Mouse (Mus musculus) frontal cortex, postnatal 10 days (tissue): Measurements from ENCODE around the gene Arhgap15.
"Not testable (repeated sequence)": the region's sequence is repeated elsewhere in the genome, so short reads cannot be mapped to it uniquely, and the experiment has no call there.

ENCODE experiments used
- DNase-seq, 2 experiments: peaks; one replicate each; pipeline ENCODE4 v3.0.0; 2022; ENCODE audit warnings: low spot score in 2 of 2, mixed read lengths in 1 of 2

The Arhgap15 gene

DNA sequence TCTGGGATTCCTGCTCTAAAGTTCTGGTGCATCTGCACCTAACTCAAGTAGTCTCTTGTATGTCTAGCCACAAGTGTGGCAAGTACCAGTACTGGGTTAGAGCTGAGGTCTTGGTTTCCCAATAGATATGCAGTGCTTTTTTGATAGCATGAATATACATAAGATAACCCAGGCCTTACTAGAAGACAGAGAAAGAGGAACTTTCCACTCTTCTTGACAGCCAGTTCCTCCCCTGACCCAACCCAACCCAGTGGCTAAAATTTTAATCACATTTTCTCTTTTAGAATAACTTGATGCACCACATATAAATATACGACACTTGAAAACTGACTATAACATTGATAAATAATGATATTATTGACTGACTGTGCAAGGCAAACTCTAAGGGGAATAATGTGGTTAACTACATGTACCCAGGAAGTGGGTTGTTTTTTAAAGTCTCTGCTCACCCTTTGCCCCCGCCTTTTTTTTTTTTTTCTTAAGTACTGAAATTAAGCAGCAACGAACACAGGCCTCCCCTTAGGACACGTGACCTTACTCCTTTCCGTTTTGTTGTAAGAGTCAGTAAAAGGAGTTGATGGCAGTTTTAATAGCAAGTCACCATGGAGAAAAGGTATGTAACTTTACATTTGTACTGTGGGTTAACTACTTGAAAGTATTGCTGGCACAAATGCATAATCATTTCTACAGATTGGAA is at the start of gene Arhgap15:
Gene Arhgap15 (plus strand): TSS at position 538 of the 697 bp plus-strand sequence.
- no peak for DNase-seq

DNA sequence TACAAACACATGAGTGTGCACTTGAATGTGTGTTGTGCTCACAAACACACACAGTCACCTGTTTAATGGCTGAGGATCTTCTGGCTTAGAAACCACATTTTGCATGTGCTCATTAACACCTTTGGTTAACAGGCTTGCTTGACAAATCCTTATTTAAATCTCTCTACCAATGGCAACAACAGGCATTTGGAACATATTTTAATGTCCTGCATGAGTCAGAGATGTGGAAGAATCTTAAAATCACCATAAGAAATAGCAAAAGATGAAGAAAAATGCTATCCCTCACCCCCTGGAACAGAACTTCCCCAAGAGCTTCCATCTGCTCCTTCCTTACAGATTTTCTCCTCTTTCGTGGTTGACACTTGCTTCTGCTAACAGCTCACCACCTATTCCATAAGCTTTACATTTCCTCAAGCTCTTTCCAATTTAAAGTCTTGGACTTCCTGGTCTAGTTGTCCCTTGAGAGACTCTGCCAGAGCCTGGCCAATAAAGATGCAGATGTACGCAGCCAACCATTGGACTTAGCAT is 35.9 kb upstream of the Arhgap15 start:
- no peak for DNase-seq

DNA sequence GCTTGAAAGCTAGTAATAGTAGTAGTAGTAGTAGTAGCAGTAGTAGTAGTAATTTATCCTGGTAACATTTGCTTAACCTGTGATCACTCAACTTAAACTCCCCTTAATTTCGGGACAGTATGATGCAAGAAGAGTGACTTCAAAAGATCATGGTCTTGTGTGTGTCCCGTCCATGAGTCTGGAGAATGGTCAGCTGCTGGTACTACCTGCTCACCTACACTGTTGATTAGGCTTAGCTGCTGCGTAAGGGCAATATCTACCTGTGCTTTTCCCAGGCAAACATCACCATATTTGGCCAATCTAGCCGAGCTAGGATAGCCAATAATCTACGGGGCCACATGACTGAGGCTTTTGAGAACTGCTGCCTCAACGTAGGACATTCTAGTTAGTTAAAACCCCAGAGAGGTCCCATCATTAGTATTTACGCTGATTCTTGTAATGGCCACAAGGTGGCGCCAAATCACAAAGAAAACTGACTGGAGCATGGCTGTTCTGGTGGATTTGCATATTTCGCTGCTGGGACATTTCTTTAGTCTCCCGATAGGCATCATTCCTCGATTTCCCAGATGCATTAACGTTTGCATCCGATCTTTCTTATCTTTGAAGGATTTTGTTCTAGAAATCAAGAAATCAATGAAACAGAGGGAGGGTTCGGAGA is 26.0 kb upstream of the Arhgap15 start:
- peak; percentile 54 to 66 for DNase-seq

DNA sequence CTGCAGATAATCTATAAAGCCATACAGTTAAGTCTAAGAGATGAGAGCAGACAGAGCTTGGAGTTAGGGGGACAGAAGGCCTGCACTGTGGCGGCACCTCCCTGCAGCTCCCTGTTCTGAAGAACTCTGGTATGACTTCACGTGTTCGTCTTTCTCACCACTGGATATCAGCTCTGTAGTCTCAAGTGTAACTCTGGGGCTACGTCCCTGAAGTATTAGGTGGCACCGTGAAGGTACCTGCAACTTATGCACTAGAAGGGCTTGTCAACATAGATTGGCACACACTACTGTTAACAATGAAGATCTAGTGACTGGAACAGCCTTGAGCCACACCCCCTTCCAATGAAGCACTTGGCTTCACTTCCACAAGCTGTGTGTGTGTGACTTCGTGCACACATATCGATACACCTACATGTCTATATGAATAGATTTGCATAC is 25.5 kb upstream of the Arhgap15 start:
- no peak for DNase-seq

DNA sequence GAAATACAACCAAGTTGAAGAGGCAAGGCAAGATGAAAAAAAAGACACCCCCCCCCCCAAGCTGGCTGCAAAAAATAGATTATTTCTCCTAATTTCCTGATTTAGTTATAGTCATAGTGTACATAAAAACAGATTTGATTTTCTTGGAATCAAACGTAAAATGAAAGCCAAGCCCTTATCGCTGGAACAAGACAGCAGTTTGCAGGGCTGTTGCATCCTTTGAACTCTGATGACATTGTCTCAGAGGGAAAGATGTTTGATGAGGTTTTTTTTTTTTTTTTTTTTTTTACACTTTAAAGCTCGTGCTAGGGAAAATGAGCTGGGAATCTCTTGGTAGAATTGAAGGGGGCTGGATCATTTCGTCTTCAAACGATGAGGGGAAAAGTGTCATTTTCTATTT is 21.4 kb upstream of the Arhgap15 start:
- no peak for DNase-seq

DNA sequence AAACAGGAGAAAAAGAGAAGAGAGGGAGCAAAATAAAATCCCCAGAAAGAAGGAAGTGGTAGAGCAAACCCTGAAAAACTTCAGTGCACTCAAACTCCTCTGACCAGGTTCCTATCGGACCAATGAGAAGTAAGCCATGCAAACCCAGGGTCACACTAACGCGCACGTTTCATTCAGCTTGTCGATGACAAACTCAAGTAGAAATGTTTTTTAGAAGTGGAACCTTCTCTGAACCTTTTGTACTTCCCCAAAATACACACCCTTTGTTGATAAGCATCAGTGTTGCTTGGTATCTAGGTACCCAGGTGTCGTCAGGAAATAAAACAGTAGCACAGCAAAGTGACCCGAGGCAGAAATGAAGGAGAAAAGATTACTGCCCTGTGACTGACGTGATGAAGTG is 20.9 kb upstream of the Arhgap15 start:
- DNase-seq = no peak

DNA sequence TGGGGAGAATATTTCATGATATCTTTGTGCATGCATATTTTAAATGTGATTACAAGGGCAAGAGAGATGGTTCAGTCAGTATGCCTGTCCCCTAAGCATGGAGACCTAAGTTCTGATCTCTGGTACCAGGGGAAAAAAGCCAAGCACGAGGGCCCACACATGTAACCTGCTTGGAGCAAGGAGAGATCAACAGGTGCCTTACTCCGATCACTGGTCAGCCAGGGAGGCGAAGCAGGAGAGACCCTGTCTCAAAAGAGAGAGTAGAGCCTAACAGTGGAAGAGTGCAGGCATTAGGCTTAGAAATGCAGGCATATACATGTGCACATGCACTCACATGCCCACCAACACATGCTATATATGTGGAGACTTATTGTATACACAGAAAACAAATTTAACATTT is 19.8 kb upstream of the Arhgap15 start:
- no peak for DNase-seq

DNA sequence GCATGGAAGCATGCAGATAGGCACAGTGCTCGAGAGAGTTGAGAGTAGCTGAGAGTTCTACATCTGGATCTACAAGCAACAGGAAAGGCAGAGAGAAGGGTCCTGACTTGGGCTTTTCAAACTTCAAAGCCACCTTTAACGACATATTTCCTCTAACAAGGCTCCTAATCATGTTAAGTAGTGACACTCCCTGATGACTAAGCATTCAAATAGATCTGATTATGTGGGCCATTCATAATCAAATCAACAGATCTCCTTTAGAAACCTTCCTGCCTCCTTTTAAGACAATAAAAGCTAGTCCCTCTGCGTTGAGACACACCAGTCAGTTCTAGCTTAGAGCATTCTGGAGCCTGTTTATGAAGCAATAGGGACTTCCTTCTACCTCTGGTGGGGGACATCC is 16.2 kb upstream of the Arhgap15 start:
- no peak for DNase-seq

DNA sequence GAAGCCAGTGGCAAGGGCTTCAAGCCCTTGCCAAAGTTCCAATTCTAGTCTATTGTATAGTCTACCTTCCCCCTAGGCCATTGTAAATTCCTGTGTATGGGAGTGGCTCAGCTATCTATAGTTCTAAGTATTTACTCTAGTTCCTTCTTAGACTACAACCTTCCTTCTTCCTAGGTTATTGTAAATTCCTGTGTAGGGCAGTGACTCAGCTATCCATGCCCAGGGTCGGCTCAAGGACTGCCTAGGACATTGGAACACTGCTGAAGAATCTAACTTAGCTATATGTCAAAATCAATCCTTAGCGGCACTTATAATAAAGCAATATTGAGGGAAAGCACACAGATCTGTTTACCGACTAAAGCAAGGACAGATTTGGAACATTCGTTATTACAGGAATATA is 13.6 kb upstream of the Arhgap15 start:
- not testable (repeated sequence) for DNase-seq

DNA sequence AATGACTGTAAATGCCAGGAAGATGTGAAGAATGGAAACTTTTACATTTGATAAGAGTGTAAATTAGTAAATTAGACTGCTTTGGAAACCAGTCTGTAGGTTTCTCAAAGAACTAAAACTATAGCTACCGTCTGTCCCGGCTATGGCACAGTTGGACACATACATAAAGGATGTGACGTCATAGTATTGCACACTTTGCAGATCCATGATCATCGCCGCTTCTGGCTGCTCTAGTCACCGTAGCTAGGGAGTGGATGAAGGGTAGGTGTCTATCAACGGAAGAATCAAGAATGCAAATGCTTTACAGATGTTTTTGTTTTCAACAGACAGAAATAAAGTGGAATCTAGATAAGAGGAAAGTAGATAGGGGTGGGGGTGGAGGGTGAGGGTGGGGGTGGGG is 11.1 kb upstream of the Arhgap15 start:
- no peak for DNase-seq

DNA sequence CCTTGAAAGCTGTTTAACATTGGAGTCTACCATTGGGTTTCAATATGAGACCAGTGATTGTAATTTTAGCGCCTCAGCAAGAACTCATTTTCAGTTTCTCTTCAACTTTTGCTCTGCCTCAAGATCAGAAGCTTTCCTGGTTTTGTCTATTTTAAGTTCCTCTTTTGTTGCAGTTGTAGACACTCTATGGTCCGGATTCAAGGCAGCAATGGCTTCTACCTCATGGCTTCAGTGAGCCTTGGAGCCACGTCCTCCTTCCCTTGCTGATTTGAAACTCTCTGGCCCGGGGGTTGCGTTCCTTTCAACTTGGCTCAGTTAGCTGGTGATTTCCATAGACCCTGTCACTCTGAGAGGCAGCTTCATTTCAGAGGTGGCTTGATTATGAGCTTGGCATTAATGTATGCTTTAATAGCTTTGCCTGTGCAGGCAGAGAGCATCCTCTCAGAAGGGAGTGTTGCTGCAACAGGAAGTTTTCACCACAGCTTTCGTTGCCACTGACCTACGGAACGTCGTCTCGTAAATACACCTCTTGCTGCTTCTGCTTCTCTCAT is 10.0 kb upstream of the Arhgap15 start:
- DNase-seq = no peak

DNA sequence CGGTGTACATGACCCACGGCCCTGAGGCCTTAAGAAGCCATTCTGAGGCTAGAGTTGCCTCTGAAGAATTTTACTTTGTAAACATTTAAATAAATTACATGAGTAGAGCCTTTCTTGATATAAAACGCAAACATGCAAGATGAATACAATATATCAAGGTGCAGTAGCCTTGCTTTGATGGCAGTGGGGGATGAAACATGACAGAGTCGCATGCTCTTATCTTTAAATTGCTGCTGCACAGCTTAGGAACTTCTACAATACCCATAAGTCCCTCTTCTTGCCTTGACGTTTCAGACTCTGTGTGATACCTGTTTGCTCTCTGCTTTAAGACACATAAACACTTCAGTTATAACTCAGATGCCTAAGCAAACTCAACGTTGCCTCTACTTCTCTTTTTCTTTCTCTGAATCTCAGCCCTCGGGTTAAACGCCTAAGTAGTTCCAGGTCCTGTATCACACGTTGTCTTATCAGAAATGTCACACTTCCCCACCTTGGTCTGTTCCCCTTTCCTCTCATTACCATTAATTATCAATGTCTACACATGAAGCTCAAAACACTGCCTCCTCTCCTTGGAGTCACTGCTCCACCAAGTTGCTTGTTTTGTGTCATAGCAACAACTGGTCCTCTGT is 9.3 kb upstream of the Arhgap15 start:
- no peak for DNase-seq

DNA sequence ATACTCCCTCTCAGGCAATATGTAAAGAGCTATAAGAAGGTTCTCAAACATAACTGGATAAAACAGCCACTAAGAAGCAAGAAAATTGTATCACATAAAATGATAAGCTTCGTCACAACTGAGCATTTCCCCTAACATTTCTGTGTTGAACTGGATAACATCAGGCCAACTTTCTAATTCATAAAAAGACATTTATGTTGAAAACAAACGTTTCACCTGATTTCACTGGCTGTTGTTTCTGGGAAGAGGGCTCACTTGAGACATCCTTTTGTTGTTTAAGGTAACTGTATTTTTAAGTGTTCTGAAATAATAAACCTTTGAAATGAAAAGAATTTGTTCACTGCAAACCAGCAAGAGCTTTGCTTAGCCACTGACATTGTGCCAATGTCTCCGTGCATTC is 697 bp downstream of the Arhgap15 start:
- DNase-seq = no peak

DNA sequence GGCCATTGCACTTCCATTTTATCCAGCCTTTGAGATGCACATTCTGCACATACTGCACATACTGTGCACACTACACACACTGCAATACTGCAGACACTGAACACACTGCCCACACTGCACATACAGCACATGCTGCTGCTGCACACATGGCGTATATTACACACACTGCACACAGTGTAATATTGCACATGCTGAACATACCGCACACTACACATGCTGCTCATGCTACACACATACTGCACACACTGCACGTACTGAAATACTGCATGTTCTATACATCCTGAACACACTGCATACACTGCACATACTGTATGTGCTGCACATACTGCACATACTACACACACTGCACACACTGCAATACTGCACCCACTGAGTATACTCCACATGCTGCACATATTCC is 7.3 kb downstream of the Arhgap15 start:
- no peak for DNase-seq

DNA sequence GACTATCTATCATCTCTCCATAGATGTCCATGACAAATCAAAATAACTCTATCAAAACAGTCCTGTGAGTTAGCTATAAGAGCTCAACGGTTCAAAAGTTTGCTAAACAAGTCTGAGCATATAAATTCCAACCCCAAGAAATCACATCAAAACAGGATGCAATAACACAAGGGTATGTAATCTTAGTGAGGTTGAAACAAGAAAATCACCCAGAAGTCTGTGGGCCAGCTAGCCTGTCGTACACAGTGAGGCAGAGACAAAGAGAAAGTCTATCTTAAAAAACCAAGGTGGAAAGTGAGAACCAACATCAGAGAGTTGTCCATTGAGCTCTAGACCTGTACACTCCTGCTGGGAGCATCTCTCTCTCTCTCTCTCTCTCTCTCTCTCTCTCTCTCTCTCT is 8.0 kb downstream of the Arhgap15 start:
- no peak for DNase-seq

DNA sequence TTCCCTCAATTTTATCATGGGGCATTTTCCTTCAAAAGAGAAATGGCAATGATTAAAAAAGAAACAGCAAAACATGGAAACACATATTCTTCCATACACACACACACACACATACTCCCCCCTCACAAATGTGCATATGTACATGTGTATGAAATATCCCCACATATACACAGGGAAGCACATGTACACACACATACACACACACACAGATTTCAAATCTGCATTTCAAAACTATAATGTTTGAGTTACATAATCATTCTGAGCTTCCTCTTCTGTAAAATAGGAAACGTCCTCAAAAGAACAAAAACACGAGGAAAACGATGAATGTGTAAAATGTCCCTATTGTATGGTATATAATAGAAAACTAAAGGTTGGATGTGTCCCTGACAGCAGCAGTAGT is 13.1 kb downstream of the Arhgap15 start:
- no peak for DNase-seq

DNA sequence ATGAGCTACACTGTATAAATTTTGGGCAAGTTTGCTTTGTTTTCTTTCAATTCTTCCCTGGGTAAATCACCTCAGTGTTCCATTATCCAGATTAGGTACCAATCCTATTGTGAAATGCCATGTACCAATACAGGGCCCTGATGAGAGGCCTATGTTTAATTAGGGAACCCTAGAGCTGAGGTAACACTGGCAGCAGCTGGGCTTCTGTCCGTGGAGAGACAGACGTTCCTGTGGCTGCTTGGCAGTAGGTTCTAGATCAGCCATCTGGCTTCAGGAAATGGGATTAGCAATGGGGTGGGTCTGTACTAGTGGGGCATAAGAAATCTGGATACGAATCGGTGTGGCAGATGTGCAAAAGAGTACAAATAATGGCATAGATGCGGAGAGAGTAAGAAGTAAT is 14.7 kb downstream of the Arhgap15 start:
- no peak for DNase-seq

DNA sequence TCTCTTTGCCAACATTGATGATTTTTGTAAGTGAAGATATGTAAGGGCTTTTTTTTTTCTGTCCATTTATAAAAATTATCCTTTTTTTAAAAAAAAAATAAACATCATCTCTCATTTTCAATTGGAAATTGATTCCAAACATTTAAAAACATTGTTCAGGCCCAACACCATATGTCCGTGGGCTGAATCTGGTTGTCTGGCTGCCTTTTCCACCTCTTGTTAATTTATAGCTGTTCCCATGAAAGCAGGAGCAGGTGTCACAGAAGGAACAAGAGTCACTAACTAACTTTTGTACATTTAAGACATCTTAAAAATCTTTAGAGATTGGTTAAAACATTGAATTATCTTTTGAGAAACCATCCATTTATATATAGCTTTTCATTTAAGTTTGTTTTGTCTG is 15.8 kb downstream of the Arhgap15 start:
- DNase-seq = no peak

DNA sequence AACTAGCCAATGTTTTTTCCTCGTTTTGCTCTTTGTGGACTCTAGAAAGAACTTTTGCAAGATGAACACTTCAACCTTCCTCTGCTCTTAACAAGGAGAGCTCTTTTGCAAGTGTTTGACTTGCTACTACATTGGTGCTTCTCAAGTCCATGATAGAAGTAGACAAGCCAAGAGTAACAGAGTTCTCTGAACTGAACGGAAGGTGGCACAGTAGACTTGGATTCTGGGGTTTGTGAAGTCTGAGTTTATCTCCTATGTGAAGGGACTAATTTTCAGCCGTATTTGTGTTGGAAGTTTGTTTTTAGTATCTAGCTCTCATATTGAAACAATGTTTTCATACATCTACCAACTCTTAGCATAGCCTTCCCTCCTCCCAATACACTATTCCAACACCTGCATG is 17.6 kb downstream of the Arhgap15 start:
- no peak for DNase-seq

DNA sequence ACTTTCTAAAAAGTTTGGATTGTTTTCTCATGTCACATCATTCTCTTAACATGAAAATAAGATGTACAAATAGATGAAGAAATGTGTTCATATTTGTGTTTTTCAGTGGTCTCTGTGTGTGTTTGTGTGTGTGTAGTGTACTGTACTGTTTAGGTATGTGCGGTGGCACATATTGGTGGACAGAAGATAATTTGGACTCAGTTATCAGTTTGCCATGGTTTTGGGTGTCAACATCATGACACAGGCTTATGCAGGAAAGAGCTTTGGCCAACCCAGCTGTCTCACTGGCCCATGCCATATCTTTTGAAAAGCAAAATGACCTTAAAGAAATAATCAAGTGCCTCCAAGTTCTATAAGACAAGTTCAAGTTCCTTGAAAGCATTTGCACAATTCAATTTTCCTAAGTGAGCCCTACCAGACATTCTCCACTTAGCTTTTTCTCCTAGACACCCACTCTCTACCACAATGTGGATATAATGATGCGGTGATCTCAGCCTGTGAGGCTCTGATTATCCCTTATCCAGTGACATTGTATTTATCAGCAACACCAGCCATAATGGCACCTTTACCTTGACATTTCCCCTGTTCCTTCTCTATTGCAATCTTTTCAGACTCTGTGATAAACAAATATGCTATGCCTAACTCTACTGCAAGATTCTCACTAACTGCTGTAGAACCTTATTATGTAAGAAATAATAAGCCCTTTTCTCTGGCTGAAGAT is 21.4 kb downstream of the Arhgap15 start:
- DNase-seq = no peak

DNA sequence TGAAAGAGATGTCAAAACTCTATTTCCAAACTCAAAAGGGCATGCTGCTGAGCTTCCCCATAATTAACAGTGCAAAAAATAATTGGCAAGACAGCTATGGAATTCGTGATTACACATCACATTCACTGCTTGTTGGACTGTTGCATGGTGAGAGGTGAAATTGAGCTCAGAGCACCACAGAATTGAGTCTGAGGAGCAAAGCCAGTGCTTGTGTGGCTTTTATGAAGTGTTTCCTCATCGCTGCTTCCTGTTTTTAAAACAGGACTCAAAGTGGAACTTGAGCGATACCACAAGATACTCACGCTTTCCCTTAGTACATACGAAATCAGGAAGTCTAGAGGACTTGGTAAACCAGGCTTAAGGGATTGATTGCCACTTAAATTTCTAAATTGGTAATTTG is 24.0 kb downstream of the Arhgap15 start:
- no peak for DNase-seq

DNA sequence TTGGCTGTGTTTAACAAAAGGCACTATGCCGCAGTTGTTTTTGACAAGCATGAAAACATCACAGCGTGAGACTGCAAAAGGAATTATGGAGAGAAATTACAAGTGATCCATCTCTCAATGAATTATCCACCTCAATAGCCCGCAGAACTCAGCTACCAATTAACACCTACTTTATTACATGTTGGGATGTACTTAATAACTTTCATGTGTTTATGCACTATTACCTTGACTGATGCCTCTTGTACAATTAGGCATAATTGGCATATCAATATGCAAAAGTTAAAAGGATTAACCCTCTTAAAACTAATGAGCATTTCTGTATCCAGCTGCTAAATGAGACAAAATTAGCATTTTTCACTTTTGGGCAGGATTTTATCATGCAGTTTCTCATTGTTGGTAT is 33.5 kb downstream of the Arhgap15 start:
- no peak for DNase-seq
